Mouse (Mus musculus) liver, adult (tissue): ENCODE measurements around the gene Atf5.

Experiments
- GATA4 ChIP-seq: IDR thresholded peaks from 2 replicates; pipeline ENCODE4 v1.6.1; 2014; ENCODE audit warnings: mild to moderate bottlenecking, low read length; ENCODE audit not compliant: insufficient replicate concordance

Gene Atf5

GRCm38 (mm10) chr7:44838073-44838472, 21.6 kb upstream of the Atf5 start:
- TF ChIP-seq GATA4: no peak

DNA sequence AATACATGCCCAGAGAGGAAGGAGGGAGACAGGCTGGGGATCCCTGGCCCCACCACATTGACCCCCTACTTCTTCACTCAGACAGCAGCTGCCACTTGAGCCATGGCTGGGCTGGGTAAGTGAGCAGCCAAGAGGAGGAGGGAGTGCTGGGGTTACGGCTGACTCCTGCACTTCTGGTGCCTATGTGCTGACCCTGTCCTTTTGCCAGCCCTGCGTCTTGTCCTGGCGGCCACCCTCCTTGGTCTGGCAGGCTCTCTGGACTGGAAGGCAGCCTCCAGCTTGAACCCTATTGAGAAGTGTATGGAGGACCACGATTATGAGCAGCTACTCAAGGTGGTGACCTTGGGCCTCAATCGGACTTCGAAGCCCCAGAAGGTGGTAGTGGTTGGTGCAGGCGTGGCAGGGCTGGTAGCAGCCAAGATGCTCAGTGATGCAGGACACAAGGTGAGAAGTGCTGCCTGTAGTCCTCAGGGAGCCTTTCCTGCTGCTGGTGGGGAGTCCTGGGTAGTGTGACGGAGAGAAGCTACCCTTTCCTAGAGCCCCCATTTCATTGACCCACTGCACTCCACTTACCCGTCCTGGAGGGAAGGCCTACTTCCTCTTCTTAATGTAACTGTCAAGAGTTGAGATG, 20.1 kb upstream of the Atf5 start:
- TF ChIP-seq GATA4: no peak

DNA sequence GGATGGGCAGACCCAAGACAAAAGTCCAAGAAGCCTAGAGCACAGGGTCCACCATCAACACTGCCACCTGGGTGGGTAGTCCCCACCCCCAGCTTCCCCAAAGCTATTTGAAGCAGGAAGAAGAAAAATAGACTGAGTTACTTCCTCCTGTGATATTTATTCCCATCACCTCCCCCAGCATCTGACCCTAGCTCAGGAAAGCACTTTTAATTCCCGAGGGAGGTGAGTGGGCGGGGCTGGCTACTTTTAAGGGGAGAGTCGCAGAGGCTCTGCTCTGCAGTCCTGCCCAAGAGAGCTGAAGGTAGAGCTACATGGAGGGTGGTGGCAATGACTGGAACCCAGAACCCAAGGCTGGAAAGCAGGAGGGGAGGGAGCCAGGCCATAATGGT, 19.6 kb upstream of the Atf5 start:
- TF ChIP-seq GATA4: no peak

DNA sequence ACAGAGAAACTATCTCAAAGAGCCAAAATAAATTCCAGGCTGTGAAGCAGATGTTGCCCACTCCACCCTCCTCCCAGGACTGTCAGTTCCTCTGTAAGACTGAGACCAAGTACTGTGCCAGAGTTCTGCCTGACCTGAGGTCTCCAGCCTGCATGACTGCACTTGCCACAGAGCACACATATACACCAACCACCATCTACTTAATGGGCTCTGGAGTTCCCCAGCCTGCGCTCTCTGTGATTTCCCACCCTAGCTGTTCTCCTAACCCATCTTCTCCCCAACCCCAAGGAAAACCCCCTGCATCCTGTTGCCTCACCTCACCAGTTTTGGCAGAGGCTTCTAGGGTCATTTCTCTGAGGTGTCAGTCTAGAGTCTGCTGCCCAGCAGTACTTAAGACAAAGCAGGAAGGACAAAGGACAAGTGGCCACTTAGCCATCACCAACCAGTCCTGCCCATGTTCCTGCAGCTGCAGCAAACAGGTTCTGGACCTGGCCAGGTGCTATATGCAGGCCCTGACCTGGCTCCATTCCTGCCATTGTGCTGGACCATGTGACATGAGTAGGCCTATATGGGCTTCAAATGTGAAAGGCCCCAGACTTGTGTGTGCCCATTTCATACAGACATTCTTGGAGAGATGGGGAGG, 19.0 kb upstream of the Atf5 start:
- TF ChIP-seq GATA4: no peak

DNA sequence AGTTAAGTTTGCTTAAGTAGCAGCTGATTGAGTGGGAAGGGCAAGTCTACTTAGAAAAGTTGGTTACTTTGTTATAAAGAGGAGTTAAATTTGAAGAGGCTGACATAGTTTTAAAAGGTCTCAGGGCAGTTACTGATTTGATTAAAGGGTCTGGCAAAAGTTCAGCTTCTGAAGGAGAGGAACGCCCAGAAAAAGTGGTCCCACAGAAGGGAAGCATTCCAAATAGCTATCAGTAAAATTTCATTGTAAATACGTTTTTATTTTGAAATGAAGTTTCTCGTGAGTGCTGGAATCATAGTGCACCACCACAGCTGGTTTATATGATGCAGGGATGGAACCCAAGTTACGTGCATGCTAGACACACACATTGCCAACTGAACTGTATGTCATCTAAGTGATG, 16.3 kb upstream of the Atf5 start:
- no peak for TF ChIP-seq GATA4

DNA sequence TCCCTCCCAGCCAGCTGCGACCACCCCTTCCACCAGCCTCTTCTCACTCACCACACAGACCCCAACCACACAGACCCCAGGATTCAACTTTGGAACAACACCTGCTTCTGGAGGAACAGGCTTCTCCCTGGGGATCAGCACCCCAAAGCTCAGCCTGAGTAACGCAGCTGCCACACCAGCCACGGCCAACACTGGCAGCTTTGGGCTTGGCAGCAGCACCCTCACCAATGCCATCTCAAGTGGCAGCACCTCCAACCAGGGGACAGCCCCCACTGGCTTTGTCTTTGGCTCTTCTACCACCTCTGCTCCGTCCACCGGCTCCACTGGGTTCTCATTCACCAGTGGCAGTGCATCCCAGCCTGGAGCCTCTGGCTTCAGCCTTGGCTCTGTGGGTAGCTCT, 12.2 kb upstream of the Atf5 start:
- TF ChIP-seq GATA4: no peak

- TF ChIP-seq GATA4: no peak
These were observed 10.3 kb upstream of the Atf5 start for GRCm38 (mm10) chr7:44826771-44827170.

DNA sequence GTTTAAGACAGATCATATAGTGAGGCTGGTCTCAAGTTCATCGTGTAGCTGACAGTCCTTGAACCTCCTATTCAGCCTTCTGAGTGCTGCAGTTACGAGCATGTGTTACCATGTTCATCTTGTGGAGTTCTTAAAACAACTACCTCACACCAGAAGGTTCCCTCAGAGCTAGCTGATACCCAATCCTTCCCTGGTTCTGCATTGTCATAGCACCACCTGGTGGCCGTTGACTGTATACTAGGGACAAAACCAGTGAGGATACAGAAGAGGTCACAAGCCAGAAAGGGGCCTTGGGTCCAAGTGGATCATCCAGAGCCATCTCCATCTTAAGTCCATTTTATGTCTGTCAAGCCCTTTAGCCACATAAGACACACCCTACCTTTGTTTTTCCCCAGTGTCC, 8.4 kb upstream of the Atf5 start:
- TF ChIP-seq GATA4: no peak

- no peak for TF ChIP-seq GATA4
These were observed 7.0 kb upstream of the Atf5 start for GRCm38 (mm10) chr7:44823409-44823808.

DNA sequence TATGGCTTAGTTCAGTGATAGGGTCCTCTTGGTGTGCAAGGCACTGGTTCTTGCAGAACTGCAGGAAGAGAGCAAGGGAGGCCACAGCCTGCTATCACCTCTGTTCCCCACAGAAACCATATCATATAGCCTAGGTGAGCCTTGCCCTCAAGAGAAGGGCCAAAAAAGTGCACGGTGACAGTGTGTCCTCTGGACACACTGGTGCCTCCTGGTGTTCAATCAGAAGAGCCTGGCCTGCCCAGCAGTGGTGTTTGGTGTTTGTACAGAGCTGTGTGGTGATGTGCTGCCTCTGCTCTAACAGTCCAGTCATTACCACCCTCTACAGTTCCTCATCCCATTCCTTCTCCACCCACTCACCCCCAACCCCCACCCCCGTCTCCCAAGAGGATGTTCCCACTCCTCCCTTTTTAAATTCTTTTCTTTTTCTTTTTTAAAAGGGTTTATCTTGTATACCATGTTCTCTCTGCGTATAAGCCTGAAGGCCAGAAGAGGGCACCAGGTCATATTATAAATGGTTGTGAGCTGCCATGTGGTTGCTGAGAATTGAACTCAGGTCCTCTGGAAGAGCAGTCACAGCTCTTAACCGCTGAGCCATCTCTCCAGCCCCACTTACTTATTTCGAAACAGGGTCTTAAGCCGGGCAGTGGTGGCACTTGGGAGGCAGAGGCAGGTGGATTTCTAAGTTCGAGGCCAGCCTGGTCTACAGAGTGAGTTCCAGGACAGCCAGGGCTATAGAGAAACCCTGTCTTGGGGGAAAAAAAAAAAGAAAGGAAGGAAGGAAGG, 5.4 kb upstream of the Atf5 start:
- TF ChIP-seq GATA4: no peak

- no peak for TF ChIP-seq GATA4
These were observed 4.1 kb upstream of the Atf5 start for GRCm38 (mm10) chr7:44820525-44820924.

GRCm38 (mm10) chr7:44819863-44820262, 3.4 kb upstream of the Atf5 start:
- peak; percentile 27; the same call in 1 of the 2 replicates for TF ChIP-seq GATA4

DNA sequence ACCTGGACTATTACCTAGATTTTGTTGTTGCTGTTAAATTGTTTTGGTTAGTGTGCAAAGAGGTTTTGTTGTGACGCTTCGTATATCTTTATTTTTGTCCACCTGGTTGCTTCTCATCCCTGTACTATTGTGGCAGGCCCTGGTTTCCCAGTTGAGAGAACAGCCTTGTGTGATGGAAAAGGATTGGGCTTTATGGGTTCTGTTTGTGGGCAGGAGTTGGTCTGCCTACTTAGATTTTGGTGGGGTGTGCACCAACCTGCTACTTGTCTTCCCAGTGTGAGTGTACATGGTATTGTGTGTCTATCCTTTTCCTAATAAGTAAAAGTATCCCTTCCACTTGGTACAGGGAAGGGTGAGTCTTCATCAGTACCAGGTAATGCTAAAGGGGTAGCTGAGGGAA, 2.9 kb upstream of the Atf5 start:
- no peak for TF ChIP-seq GATA4

DNA sequence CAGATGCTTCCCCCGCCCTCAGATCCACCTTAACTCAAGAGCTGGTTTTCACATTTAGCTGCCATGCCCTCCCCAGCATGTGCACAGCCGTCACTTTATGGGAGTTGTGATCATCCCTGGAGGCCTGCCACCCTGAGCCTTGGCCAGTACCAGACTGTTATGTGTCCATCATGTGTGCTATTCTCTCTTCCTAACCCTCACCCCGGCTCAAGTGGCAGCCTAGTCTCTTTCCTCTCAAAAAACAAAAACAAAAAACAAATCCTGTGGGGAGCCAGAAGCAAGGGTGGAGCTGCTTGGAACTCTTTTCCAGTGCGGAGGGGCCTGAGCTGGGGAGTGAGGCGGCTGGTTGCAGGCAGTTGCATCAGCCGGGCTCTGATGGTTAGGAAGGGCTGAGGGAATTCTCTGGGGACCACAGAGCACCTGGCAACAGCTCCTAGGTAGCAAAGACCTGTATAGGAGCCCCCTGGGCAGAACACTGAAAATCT, 2.3 kb upstream of the Atf5 start:
- no peak for TF ChIP-seq GATA4

- TF ChIP-seq GATA4: no peak
These were observed 1.7 kb upstream of the Atf5 start for GRCm38 (mm10) chr7:44818164-44818563.

DNA sequence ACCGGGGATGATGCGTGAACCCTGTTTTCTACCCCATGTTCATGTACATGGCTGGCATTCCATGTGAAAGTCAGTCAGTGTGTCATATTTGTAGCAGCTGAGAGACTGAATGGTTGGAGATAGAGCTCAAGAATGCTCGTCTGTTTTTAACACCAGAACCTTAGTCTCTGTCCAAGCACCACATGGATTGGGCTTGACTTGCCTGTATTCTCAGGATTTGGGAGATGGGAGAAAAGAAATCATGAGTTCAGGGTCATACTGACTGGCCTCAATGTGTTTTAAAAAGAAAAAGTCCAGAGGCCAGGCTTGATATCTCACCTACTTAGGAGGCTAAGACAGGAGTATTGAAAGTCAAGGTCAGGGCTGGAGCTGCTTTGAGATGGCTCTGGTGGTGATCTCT, 983 bp upstream of the Atf5 start:
- TF ChIP-seq GATA4: no peak

GRCm38 (mm10) chr7:44815721-44816469, 563 bp downstream of the Atf5 start, which contains the start of the genes Nup62 and Il4i1:
Gene Nup62 (plus strand): TSS chr7:44816088.
Gene Il4i1 (plus strand): TSS chr7:44816387.
- TF ChIP-seq GATA4: no peak
